Mouse (Mus musculus): ENCODE measurements around the gene Hus1b.

Gene Hus1b

DNA sequence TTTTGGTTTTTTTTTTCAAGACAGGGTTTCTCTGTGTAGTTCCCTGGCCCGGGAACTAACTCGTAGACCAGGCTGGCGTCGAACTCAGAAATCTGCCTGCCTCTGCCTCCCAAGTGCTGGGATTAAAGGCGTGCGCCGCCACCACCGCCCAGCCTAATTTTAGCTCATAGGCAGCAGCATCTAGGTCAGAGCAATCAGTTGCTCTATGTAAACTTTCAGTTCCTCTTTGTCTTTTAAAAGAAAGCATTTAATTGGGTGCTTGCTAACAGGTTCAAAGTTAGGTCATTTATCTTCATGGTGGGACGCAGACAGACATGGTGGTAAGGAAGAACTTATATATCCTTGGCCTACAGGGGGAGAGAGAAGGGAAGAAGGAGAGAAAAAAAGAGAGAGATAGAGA lies 1.6 kb upstream of the Hus1b start:
- DNase-seq (ENCODE audit: low read depth): no peak

DNA sequence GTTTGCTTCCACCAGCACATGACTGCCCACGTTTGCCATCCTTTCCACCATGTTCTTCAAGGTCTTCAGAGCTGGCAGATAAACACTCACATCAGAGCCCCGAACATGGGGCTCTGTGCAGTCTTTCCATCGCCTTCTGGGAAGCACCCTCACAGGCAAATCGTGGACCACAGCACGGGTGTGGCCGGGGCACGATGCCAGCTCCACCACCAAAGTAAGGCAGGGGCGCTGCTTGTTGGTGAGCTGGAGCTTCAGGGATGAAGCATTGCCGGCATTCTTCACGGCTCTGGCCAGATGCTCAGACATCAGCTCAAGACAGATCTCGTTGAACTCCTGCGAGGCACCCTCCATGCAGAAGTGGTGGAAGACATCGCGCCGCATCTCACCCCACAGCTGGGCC lies 430 bp downstream of the Hus1b start:
- DNase-seq (ENCODE audit: low read depth): no peak

GRCm38 (mm10) chr13:30945788-30946187 lies 1.8 kb downstream of the Hus1b start:
- no peak for DNase-seq (ENCODE audit: low read depth)

- DNase-seq (ENCODE audit: low read depth): no peak
These were observed 14.6 kb downstream of the Hus1b start for GRCm38 (mm10) chr13:30932972-30933371.

DNA sequence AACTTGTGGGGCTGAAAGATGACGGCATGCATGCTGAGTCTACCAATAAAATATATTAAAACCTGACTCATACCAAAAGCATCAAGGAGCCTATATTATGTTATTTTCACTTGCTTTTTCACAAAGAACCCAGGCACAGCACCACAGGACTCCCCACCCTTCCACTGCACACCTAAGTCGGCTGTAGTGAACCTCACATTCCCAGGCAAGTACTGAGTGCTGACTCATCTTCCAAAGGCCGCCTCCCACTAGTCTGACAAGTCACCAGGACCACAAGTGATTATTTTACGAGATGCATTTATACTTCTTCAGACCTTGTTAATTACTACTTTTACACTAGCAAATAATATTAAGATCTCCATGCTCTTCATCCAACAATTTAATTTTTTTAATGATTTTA lies 15.9 kb downstream of the Hus1b start:
- no peak for DNase-seq (ENCODE audit: low read depth)

- DNase-seq (ENCODE audit: low read depth): no peak
These were observed 18.4 kb downstream of the Hus1b start for GRCm38 (mm10) chr13:30929119-30929518.

- DNase-seq (ENCODE audit: low read depth): no peak
These were observed 23.3 kb downstream of the Hus1b start for GRCm38 (mm10) chr13:30924269-30924668.

- DNase-seq (ENCODE audit: low read depth): no peak
These were observed 25.6 kb downstream of the Hus1b start for GRCm38 (mm10) chr13:30921914-30922313.

- DNase-seq (ENCODE audit: low read depth): no peak
These were observed 33.8 kb downstream of the Hus1b start for GRCm38 (mm10) chr13:30913757-30914156.

DNA sequence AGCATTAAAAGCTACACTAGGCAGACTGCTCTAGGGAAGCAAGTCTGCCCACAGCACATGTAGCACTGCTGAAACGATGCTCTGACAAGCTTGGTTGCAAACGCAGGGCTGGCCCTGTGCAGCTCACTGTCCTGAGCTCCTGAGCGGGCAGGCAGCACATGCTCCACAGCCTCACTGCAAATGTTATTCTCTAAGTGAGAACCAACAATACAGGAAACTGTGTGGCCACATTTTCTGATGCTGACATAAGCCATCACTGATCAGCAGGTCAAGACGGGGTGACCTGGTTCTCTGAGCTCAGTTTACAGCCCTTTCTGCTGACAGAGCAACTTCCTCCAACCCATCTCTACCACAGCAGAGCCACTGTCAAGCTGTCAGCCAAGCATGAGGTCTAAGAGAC lies 34.5 kb downstream of the Hus1b start:
- DNase-seq (ENCODE audit: low read depth): no peak

GRCm38 (mm10) chr13:30911931-30912625 lies 35.5 kb downstream of the Hus1b start:
- DNase-seq (ENCODE audit: low read depth): no peak

DNA sequence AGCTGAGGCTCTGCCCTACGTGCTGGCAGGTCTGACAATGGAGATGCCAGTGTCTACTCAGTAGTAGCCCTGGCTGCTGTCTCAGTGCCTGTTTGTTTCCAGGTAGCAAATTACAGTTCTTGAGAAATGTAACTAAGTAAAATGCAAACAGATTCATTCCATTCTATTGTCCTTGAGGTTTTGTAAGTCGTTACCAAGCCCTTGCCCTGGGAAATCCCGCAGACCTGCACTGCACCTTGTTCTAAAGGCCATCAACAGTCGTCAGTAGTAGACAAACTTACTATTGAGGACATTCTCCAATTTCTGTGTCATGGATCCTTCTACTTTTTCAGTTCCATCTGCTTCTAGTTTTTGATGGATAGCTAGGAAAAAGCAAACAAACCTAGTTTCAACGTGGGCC lies 36.7 kb downstream of the Hus1b start:
- DNase-seq (ENCODE audit: low read depth): no peak

GRCm38 (mm10) chr13:30902286-30902685 lies 45.3 kb downstream of the Hus1b start:
- DNase-seq (ENCODE audit: low read depth): no peak

GRCm38 (mm10) chr13:30901387-30902041 lies 46.0 kb downstream of the Hus1b start:
- no peak for DNase-seq (ENCODE audit: low read depth)

All from fibroblast of lung, adult 2 months (primary cell).